Mouse (Mus musculus) limb, embryonic 10.5 days (tissue): ENCODE measurements around the gene Ccn1. TPM values are rescaled to one million over a fixed set of nuclear protein-coding genes. Genes with fewer than 3 reads are reported as not detected.
A peak's percentile ranks its signal among the peaks of the same experiment; 100 is the strongest.

Source experiments
- DNase-seq: peaks from one replicate; pipeline ENCODE4 v3.0.0-alpha.2; 2017; ENCODE audit warnings: low spot score
- H3K27ac ChIP-seq: fragments of 300-500 bp; sonication (generic); 2 replicates; pipeline ENCODE4 v1.5.1; 2016; ENCODE audit warnings: mild to moderate bottlenecking
- H3K27me3 ChIP-seq: fragments of 300-500 bp; sonication (generic); 2 replicates; pipeline ENCODE4 v1.6.1; 2016; ENCODE audit warnings: low read depth, mild to moderate bottlenecking; ENCODE audit not compliant: poor library complexity, severe bottlenecking
- H3K36me3 ChIP-seq: fragments of 300-500 bp; sonication (generic); 2 replicates; pipeline ENCODE4 v1.6.1; 2016; ENCODE audit warnings: mild to moderate bottlenecking, moderate library complexity
- H3K4me1 ChIP-seq: fragments of 300-500 bp; sonication (generic); 2 replicates; pipeline ENCODE4 v1.6.1; 2016
- H3K4me3 ChIP-seq: fragments of 300-500 bp; sonication (generic); 2 replicates; pipeline ENCODE4 v1.5.1; 2016; ENCODE audit warnings: mild to moderate bottlenecking, moderate library complexity
- H3K9me3 ChIP-seq: fragments of 300-500 bp; sonication (generic); replicated peaks from 2 replicates; pipeline ENCODE4 v1.6.1; 2016; ENCODE audit warnings: mild to moderate bottlenecking
- WGBS: fragments of 180-500 bp; shearing (Covaris S2); methylation state at CpG from one replicate; pipeline ENCODE4 v1.1.7; 2016; 5-methylcytosine and 5-hydroxymethylcytosine counted together
- polyA plus RNA-seq: library from polyadenylated mRNA; unstranded; fragments of >200 nt; fragmentation: Nextera tagmentation; extraction: Ambion mirVana; gene quantifications from 2 replicates; pipeline ENCODE4 v1.2.1, GENCODE M21; 2016

Gene Ccn1
- polyA plus RNA-seq, 1 experiment from 2014 or later, result 33.3 TPM

DNA sequence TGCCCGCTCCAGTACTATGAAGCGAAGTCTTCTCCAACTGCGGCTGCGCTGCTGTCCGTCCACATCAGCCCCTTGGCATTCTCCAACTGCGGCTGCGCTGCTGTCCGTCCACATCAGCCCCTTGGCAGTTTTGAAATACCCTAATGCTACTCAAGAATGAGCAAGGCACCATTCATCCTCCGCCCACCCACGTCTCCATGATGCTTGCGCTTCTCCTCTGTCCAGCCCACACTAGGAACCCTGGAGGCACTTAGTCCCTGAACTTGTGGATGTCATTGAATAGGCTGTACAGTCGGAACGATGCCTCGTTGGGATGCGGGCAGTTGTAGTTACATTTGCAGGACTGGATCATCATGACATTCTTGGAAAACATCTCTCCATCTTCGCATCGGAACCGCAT lies 2.4 kb downstream of the Ccn1 start:
- Histone ChIP-seq H3K4me1 (peaks cover 50% of the 10 kb centered on the region), H3K36me3 (peaks cover 20% of the 10 kb centered on the region), H3K27me3 (no peaks in the 10 kb centered on the region), H3K27ac (no peak overlapping the region), H3K4me3 (no peak overlapping the region), H3K9me3 (no peaks in the 10 kb centered on the region)
- DNase-seq, result no peak
- 95% methylated on average over 18 of the region's 18 CpGs for WGBS

DNA sequence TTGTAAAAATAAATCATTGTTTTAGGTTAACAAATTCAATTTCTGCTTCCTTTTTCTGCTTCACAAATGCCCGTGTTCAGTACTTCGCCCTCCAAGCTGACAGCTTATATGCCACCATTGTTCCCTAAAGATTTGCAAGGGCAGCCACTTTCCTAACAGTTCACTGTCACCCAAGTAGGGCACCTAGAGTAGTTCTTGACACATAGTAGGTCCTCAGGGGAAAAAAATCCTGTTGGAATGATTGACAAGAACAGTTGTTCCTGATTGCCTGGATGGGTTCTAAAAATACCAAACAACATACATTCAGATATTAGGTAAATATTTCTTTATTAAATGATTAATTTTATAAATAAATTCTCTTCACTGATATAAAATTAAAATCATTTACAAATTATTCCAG lies 3.1 kb downstream of the Ccn1 start:
- peaks cover 46% of the 10 kb centered on the region for H3K4me1 ChIP-seq

DNA sequence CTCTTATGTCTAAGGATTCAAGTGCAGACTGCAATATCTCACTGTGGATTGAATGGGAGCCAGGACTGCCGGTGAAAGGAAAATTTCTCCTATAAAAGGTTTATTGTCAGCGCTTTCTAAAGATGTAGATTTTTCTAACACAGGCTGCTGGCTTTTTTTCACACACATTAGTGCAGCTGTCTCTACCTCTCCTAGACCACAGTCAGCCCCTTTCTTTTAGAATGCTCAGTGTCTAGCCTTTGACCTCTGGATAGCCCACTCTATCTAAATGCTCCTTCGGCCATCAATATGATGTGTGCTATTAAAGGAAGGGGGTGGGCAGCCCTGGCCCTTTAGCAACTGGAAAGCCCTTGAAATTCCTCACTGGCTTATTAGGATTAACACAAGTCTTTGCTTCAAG lies 3.8 kb downstream of the Ccn1 start:
- WGBS, result 71% methylated on average over 3 of the region's 3 CpGs
- Histone ChIP-seq H3K4me3 (no peak overlapping the region), H3K27ac (no peak overlapping the region), H3K27me3 (no peaks in the 10 kb centered on the region), H3K9me3 (no peaks in the 10 kb centered on the region), H3K4me1 (peaks cover 39% of the 10 kb centered on the region), H3K36me3 (peaks cover 20% of the 10 kb centered on the region)
- DNase-seq, result no peak

More for the DNA sequence above, 3.1 kb downstream of the Ccn1 start:
- 86% methylated on average over 2 of the region's 2 CpGs for WGBS
- no peak overlapping the region for H3K4me3 ChIP-seq
- H3K9me3 ChIP-seq, result no peaks in the 10 kb centered on the region
- no peaks in the 10 kb centered on the region for H3K27me3 ChIP-seq
- H3K27ac ChIP-seq, result no peak overlapping the region
- peaks cover 20% of the 10 kb centered on the region for H3K36me3 ChIP-seq
- no peak for DNase-seq

DNA sequence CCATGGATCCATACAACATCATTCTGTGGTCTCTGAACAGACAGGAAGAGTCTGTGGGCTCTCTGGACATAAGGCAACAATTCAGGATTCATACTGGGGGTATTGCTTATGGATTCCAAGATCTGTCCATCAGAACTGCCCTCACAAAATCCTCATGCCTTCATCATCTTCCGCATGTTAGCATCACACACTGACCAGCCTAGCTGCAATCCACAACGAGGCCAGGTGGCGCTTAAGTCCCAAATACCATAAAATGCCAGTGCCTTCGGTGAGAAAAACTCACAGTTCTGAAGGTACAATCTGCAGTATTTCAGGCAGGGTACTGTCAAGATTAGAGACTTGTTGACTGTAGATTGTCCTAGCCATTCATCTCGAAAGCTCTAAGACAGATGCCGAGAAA lies 4.3 kb downstream of the Ccn1 start:
- DNase-seq, result no peak
- Histone ChIP-seq H3K36me3 (peaks cover 20% of the 10 kb centered on the region), H3K27me3 (no peaks in the 10 kb centered on the region), H3K9me3 (no peaks in the 10 kb centered on the region), H3K4me3 (no peak overlapping the region), H3K27ac (no peak overlapping the region), H3K4me1 (peaks cover 34% of the 10 kb centered on the region)
- WGBS, result 86% methylated on average over 6 of the region's 6 CpGs

DNA sequence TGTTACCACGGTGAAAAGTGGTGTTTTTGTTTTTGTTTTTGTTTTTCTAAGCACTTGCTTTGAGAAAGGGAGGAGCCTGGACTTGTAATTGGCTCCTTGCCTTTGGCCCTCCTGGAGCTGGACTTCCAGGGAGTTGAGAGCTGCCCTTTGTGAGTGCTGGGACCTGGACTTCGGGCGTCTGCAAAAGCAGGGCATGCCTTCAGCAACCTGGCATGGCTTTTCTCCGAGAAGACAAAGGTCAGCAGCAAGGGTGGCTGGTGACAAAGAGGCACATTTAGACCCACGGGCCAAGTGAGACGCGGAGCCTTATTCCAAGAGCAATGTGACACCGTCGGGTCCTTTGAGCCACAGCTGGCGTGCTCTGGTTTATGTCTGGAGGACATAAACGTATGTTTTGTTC lies 6.9 kb downstream of the Ccn1 start:
- H3K4me1 ChIP-seq, result peaks cover 26% of the 10 kb centered on the region

DNA sequence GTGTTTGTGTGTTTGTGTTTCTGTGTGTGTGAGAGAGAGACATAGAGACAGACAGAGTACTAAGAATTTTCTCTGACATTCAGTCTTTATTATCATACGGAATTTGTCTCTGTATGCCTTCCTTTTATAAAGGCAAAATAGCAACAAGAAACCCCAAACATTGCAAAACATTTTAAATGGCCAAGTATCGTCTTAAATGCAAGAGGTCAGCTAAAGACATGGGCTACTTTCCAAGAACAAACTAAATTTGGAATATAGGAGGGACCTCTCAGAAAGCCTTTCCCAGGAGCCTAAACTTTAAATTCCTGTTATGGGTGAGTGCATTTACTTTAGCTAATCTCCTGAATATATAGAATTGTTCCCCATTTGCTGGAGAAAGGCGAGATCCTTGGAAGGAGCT lies 7.9 kb downstream of the Ccn1 start:
- no peaks in the 10 kb centered on the region for H3K9me3 ChIP-seq
- H3K27me3 ChIP-seq, result 0 out of 2 replicates have a peak, but pooled peaks cover 7% of the 10 kb centered on the region
- WGBS, result 89% methylated on average over 3 of the region's 3 CpGs
- H3K4me1 ChIP-seq, result peaks cover 26% of the 10 kb centered on the region
- no peak for DNase-seq
- H3K4me3 ChIP-seq, result no peak overlapping the region
- H3K36me3 ChIP-seq, result peaks cover 3% of the 10 kb centered on the region
- H3K27ac ChIP-seq, result no peak overlapping the region

More for the DNA sequence above, 6.9 kb downstream of the Ccn1 start:
- no peak for DNase-seq
- WGBS, result 45% methylated on average over 11 of the region's 11 CpGs
- Histone ChIP-seq H3K36me3 (peaks cover 13% of the 10 kb centered on the region), H3K9me3 (no peaks in the 10 kb centered on the region), H3K27me3 (0 out of 2 replicates have a peak, but pooled peaks cover 6% of the 10 kb centered on the region), H3K27ac (peak overlapping the region; percentile 64), H3K4me3 (no peak overlapping the region)

DNA sequence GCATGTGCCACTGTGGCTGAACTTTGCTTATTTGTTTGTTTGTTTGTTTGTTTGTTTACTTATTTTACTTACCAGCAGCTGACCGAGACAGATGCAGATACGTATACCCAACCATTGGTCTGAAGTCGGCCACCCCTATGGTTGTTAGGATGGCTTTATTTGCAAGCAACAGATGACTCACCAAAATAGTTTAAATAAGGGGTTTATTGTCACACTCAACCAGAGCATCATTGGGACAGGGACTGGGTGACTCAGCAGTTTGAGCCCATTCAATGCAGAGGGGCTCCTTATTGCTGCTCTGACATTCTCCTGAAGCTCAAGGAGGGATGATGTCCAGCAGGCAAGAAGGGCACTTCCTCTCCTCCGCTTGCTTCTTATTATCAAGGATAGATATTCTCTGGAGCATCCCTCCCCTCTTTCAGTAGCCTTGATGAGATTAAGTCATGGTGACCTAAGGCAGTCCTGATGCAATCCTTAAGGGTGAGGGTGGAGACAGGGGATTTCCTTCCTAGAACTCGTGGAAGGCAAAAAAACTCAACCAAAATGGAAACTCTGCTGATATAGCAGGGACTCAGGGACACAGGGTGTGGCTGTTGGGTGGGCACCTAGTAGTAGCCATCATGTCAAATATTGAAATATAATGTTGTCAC lies 8.6 kb downstream of the Ccn1 start:
- Histone ChIP-seq H3K9me3 (no peaks in the 10 kb centered on the region), H3K4me1 (peaks cover 29% of the 10 kb centered on the region), H3K27me3 (0 out of 2 replicates have a peak, but pooled peaks cover 7% of the 10 kb centered on the region), H3K4me3 (no peak overlapping the region), H3K27ac (no peak overlapping the region), H3K36me3 (no peaks in the 10 kb centered on the region)
- DNase-seq, result no peak
- WGBS, result 85% methylated on average over 5 of the region's 5 CpGs

DNA sequence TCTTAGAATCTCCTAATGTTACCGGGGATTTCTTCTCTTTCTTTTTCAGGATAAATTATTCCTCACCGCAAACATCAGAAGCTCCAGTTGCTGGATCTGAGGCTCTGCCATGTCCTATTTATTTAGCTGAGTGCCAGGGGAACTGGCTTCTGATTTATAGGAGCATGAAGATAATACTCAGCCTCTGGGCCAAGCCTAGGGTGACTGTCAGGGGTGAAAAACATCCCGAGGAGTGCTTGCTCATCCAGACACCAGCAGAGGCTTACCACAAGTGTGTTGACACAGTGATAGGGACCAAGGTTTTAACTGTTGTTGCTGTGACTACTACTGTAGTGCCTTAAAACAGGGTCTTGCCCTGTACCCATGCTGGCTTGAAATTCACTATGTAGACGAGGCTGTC lies 9.2 kb downstream of the Ccn1 start:
- Histone ChIP-seq H3K9me3 (no peaks in the 10 kb centered on the region), H3K27ac (no peak overlapping the region), H3K36me3 (no peaks in the 10 kb centered on the region), H3K4me3 (no peak overlapping the region), H3K4me1 (peaks cover 27% of the 10 kb centered on the region), H3K27me3 (0 out of 2 replicates have a peak, but pooled peaks cover 7% of the 10 kb centered on the region)
- no peak for DNase-seq
- WGBS, result 85% methylated on average over 4 of the region's 4 CpGs

DNA sequence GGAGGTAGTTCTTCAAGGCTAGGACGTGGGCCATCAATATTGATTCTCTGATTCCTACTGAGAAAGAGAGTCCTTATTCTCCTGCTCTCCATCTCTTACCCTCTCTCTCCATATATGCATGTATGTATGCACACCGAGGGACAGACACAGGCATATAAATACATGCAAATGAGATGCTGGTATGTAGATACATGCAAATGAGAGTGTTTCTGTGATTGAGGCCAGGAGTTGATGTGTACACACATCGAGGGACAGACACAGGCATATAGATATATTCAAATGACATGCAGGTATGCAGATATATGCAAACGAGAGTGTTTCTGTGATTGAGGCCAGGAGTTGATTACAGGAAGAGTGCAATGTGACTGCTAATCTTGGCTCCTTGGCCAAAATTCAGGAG lies 9.6 kb downstream of the Ccn1 start:
- Histone ChIP-seq H3K4me1 (peaks cover 27% of the 10 kb centered on the region), H3K9me3 (no peaks in the 10 kb centered on the region), H3K27me3 (0 out of 2 replicates have a peak, but pooled peaks cover 7% of the 10 kb centered on the region), H3K36me3 (no peaks in the 10 kb centered on the region), H3K27ac (no peak overlapping the region), H3K4me3 (no peak overlapping the region)
- DNase-seq, result no peak
- WGBS, result 83% methylated on average over 4 of the region's 4 CpGs

DNA sequence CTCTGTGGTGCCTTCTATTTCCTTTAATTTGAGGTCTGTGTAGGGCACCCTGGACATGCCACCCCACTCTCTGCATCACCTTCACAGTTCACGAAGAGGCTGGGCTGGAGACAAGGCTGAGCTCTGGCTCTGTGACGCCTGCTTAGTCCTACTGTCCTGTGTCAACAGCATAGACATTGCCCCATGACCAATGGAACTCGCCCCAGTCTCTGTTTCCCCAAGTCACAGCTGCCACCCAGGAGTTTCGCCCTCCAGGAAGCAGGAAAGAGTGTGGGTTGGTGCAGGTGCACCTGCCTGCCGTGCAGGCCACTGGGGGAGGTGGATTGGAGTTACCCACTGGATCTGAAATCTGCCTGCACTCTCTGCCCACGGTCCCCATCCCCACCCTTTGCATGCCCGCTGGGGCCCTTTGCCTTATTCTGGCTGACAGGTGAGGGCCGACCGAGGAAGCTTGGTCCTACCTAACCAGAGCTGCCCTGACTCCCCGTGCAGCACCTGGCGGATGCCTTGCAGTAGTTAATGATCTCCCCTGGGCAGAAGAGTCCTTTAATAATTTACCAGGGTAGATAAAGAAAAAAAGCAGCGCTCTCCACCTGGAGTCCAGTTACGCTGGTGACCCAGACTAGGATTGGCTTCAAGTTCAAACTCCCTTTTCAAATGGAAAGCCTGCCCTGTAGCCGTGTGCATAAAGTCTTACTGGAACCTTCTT lies 15.6 kb downstream of the Ccn1 start:
- Histone ChIP-seq H3K36me3 (no peaks in the 10 kb centered on the region), H3K27me3 (0 out of 2 replicates have a peak, but pooled peaks cover 12% of the 10 kb centered on the region), H3K9me3 (no peaks in the 10 kb centered on the region), H3K27ac (no peak overlapping the region), H3K4me3 (no peak overlapping the region), H3K4me1 (peaks cover 24% of the 10 kb centered on the region)
- DNase-seq, result no peak
- 88% methylated on average over 14 of the region's 14 CpGs for WGBS

DNA sequence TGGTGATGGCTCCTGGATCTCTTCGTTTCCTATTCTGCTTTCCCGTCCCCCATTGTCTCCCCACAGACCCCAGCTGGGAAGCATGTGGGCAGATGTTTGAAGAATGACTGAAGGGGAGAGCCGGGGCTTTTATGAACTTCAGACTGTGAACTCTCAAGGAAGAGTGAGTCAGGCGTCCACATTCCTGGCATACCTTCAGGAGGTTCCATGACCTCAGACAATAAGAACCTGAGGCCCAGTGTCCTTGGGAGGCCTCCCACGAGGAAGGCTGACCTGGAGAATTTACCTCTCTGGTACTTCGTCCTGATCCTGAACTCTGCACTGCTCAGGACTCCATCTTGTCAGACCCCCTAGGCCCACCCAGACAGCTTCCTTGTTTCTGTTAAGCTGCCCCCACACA lies 16.9 kb downstream of the Ccn1 start:
- Histone ChIP-seq H3K9me3 (no peaks in the 10 kb centered on the region), H3K27ac (peak overlapping the region; percentile 50; the same call in 1 of the 2 replicates), H3K27me3 (0 out of 2 replicates have a peak, but pooled peaks cover 7% of the 10 kb centered on the region), H3K36me3 (no peaks in the 10 kb centered on the region), H3K4me3 (no peak overlapping the region), H3K4me1 (peaks cover 16% of the 10 kb centered on the region)
- DNase-seq, result no peak
- WGBS, result 30% methylated on average over 6 of the region's 6 CpGs

DNA sequence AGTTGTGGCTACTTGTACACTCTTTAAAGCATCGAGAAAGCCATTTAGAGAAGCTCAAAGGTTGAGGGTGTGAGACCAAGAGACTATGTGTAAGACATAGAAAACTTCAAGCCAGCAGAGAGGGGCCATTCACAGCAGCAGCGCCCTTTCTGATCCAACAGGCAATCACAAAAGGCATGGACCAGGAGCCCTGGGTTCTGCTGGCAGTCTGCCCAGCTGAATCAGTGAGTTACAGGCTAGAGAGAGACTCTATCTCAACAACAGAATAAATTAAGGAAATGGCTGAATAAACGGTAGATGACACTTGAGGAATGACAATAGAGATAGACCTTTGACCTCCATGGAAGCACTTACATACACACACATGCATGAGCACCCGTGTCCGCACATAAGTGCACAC lies 21.1 kb downstream of the Ccn1 start:
- Histone ChIP-seq H3K27me3 (no peaks in the 10 kb centered on the region), H3K36me3 (no peaks in the 10 kb centered on the region), H3K27ac (no peak overlapping the region), H3K4me1 (peaks cover 11% of the 10 kb centered on the region), H3K9me3 (no peaks in the 10 kb centered on the region), H3K4me3 (no peak overlapping the region)
- WGBS, result 89% methylated on average over 5 of the region's 5 CpGs
- DNase-seq, result no peak

DNA sequence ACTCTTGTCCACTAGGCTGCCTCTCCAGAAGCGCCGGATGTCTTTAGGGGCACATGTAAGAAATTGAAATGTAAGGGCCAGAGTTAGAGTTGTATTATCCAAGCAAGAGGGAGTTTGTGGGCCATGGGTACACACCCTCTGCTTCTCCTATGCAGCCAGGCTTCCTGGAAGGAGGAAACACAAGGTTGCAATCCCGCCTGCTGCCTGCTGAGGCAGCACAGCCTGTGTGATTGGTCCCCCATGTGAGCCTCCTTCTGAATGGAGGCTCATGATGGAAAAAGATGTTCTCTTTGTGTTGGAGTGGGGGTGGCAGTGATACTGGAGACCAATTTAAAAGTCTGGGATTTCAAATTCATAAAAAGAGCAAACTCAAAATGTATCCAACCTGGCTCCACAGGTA lies 22.0 kb downstream of the Ccn1 start:
- Histone ChIP-seq H3K27me3 (no peaks in the 10 kb centered on the region), H3K36me3 (no peaks in the 10 kb centered on the region), H3K9me3 (no peaks in the 10 kb centered on the region), H3K27ac (no peak overlapping the region), H3K4me3 (no peak overlapping the region), H3K4me1 (peaks cover 4% of the 10 kb centered on the region)
- no peak for DNase-seq
- WGBS, result 74% methylated on average over 3 of the region's 3 CpGs
